13 mouse cellular contexts compared by ENCODE assay signal in genomic region chr13:53310442-53310841, GRCm38 (mm10). TPM values are rescaled to one million over a fixed set of nuclear protein-coding genes. Genes with fewer than 3 reads are reported as not detected.
A peak's percentile ranks its signal among the peaks of the same experiment; 100 is the strongest.
DNase-seq lines count a peak whose midpoint lies in the region; ATAC-seq and TF ChIP-seq lines count a peak whose summit lies in the region.
"Had no signal": no experiment of that assay in that cellular context is flagged by ENCODE, and none has a peak within 500 bp of the region (broad histone marks: within the 10 kb centered on the region; RNA-seq: fewer than 3 reads in every experiment).

No protein-coding gene starts in this region.

- H3K9ac ChIP-seq in hindbrain, embryonic 13.5 days = no peak overlapping the region
- H3K9ac ChIP-seq in hindbrain, embryonic 11.5 days (ENCODE audit: low read depth, low read length) = no peak overlapping the region
- H3K9ac ChIP-seq in midbrain, embryonic 14.5 days (replicated peaks; ENCODE audit: low read length) = no peak overlapping the region
- no peak overlapping the region for H3K9ac ChIP-seq in midbrain, postnatal 0 days (replicated peaks; ENCODE audit: low read length, poor library complexity, severe bottlenecking)
- H3K9ac ChIP-seq in embryonic facial prominence, embryonic 15.5 days = no peak overlapping the region
- H3K9ac ChIP-seq in limb, embryonic 15.5 days = no peak overlapping the region
- H3K9ac ChIP-seq: liver, embryonic 13.5 days had no signal

- TF ChIP-seq CTCF in midbrain, postnatal 0 days (IDR thresholded peaks at IDR 0.05) = no peak

- no peak for DNase-seq in hindbrain, embryonic 11.5 days (ENCODE audit: low spot score)
- DNase-seq in midbrain, embryonic 14.5 days = peak; percentile 6
- DNase-seq in midbrain, postnatal 0 days (ENCODE audit: low spot score) = no peak
- no peak for DNase-seq in gastrocnemius, postnatal 25 days
- DNase-seq: cerebellum, adult 9-10 months; liver, embryonic 13.5 days had no signal

- WGBS in hindbrain, embryonic 13.5 days = 86% methylated on average over 5 of the region's 5 CpGs
- 89% methylated on average over 5 of the region's 5 CpGs for WGBS in hindbrain, embryonic 11.5 days
- 95% methylated on average over 5 of the region's 5 CpGs for WGBS in midbrain, embryonic 14.5 days
- 88% methylated on average over 5 of the region's 5 CpGs for WGBS in midbrain, postnatal 0 days
- WGBS in embryonic facial prominence, embryonic 15.5 days = 69% methylated on average over 5 of the region's 5 CpGs
- WGBS in limb, embryonic 15.5 days = 61% methylated on average over 5 of the region's 5 CpGs

- H3K4me1 ChIP-seq in hindbrain, embryonic 13.5 days (replicated peaks) = peaks cover 17% of the 10 kb centered on the region
- H3K4me1 ChIP-seq in hindbrain, embryonic 11.5 days (replicated peaks; ENCODE audit: control insufficient read depth, insufficient read depth, low read length) = no peaks in the 10 kb centered on the region; the same call in 1 of the 2 replicates
- H3K4me1 ChIP-seq in midbrain, embryonic 14.5 days (ENCODE audit: control insufficient read depth, insufficient read depth, low read length) = 0 out of 2 replicates have a peak, but pooled peaks cover 5% of the 10 kb centered on the region
- peaks cover 5% of the 10 kb centered on the region; the same call in 1 of the 2 replicates for H3K4me1 ChIP-seq in midbrain, postnatal 0 days (ENCODE audit: insufficient read depth, low read length)
- H3K4me1 ChIP-seq in embryonic facial prominence, embryonic 15.5 days = peaks cover 27% of the 10 kb centered on the region
- peaks cover 25% of the 10 kb centered on the region for H3K4me1 ChIP-seq in limb, embryonic 15.5 days
- H3K4me1 ChIP-seq: liver, embryonic 13.5 days had no signal

- H3K36me3 ChIP-seq in hindbrain, embryonic 13.5 days = no peaks in the 10 kb centered on the region
- H3K36me3 ChIP-seq in hindbrain, embryonic 11.5 days (ENCODE audit: control insufficient read depth, insufficient read depth, low read length) = no peaks in the 10 kb centered on the region
- no peaks in the 10 kb centered on the region for H3K36me3 ChIP-seq in midbrain, embryonic 14.5 days (ENCODE audit: control insufficient read depth, insufficient read depth, low read length)
- H3K36me3 ChIP-seq in midbrain, postnatal 0 days (ENCODE audit: insufficient read depth, low read length) = no peaks in the 10 kb centered on the region
- H3K36me3 ChIP-seq in embryonic facial prominence, embryonic 15.5 days = no peaks in the 10 kb centered on the region
- H3K36me3 ChIP-seq in limb, embryonic 15.5 days = no peaks in the 10 kb centered on the region
- H3K36me3 ChIP-seq: liver, embryonic 13.5 days had no signal

- no peak overlapping the region for H3K4me2 ChIP-seq in hindbrain, embryonic 13.5 days
- H3K4me2 ChIP-seq in hindbrain, embryonic 11.5 days (replicated peaks; ENCODE audit: low read depth, low read length) = no peak overlapping the region
- H3K4me2 ChIP-seq in midbrain, embryonic 14.5 days (ENCODE audit: low read length) = no peak overlapping the region
- no peak overlapping the region for H3K4me2 ChIP-seq in midbrain, postnatal 0 days (ENCODE audit: low read depth, low read length, poor library complexity, severe bottlenecking)
- H3K4me2 ChIP-seq in embryonic facial prominence, embryonic 15.5 days (replicated peaks) = no peak overlapping the region
- H3K4me2 ChIP-seq in limb, embryonic 15.5 days = no peak overlapping the region

- no peaks in the 10 kb centered on the region for H3K9me3 ChIP-seq in hindbrain, embryonic 13.5 days
- H3K9me3 ChIP-seq in hindbrain, embryonic 11.5 days (ENCODE audit: control insufficient read depth, low read length) = no peaks in the 10 kb centered on the region
- H3K9me3 ChIP-seq in midbrain, embryonic 14.5 days (ENCODE audit: control insufficient read depth, low read length) = no peaks in the 10 kb centered on the region
- no peaks in the 10 kb centered on the region for H3K9me3 ChIP-seq in midbrain, postnatal 0 days (ENCODE audit: low read length)
- H3K9me3 ChIP-seq in embryonic facial prominence, embryonic 15.5 days (replicated peaks) = no peaks in the 10 kb centered on the region
- no peaks in the 10 kb centered on the region for H3K9me3 ChIP-seq in limb, embryonic 15.5 days
- H3K9me3 ChIP-seq: liver, embryonic 13.5 days had no signal

- H3K4me3 ChIP-seq in hindbrain, embryonic 13.5 days = no peak overlapping the region
- H3K4me3 ChIP-seq in hindbrain, embryonic 11.5 days (ENCODE audit: low read depth, low read length) = no peak overlapping the region
- H3K4me3 ChIP-seq in midbrain, embryonic 14.5 days (replicated peaks; ENCODE audit: low read depth, low read length) = no peak overlapping the region
- no peak overlapping the region for H3K4me3 ChIP-seq in midbrain, postnatal 0 days (ENCODE audit: low read depth, low read length)
- H3K4me3 ChIP-seq in embryonic facial prominence, embryonic 15.5 days (replicated peaks) = no peak overlapping the region
- H3K4me3 ChIP-seq in limb, embryonic 15.5 days = no peak overlapping the region
- H3K4me3 ChIP-seq: liver, embryonic 13.5 days had no signal

- 0 out of 2 replicates have a peak overlapping the region, but pooled peaks have one; percentile 35 for H3K27ac ChIP-seq in hindbrain, embryonic 13.5 days
- no peak overlapping the region for H3K27ac ChIP-seq in hindbrain, embryonic 11.5 days (ENCODE audit: low read depth, low read length)
- H3K27ac ChIP-seq in midbrain, embryonic 14.5 days (replicated peaks; ENCODE audit: low read depth, low read length) = no peak overlapping the region
- H3K27ac ChIP-seq in midbrain, postnatal 0 days (ENCODE audit: low read depth, low read length) = no peak overlapping the region
- H3K27ac ChIP-seq in embryonic facial prominence, embryonic 15.5 days (replicated peaks) = peak overlapping the region; percentile 96
- peak overlapping the region; percentile 90; the same call in 1 of the 2 replicates for H3K27ac ChIP-seq in limb, embryonic 15.5 days
- H3K27ac ChIP-seq: liver, embryonic 13.5 days; macrophage had no signal

- no peaks in the 10 kb centered on the region for H3K27me3 ChIP-seq in hindbrain, embryonic 13.5 days
- H3K27me3 ChIP-seq in hindbrain, embryonic 11.5 days (ENCODE audit: control insufficient read depth, insufficient read depth, low read length) = no peaks in the 10 kb centered on the region
- H3K27me3 ChIP-seq in midbrain, embryonic 14.5 days (ENCODE audit: control insufficient read depth, insufficient read depth, low read length) = no peaks in the 10 kb centered on the region; the same call in 1 of the 2 replicates
- H3K27me3 ChIP-seq in midbrain, postnatal 0 days (ENCODE audit: insufficient read depth, low read length) = no peaks in the 10 kb centered on the region
- 0 out of 2 replicates have a peak, but pooled peaks cover 7% of the 10 kb centered on the region for H3K27me3 ChIP-seq in embryonic facial prominence, embryonic 15.5 days
- H3K27me3 ChIP-seq in limb, embryonic 15.5 days = no peaks in the 10 kb centered on the region; the same call in 1 of the 2 replicates

- no peak for ATAC-seq in hindbrain, embryonic 13.5 days (ENCODE audit: low FRiP score)
- ATAC-seq in hindbrain, embryonic 11.5 days (ENCODE audit: low FRiP score) = no peak
- ATAC-seq in midbrain, embryonic 14.5 days (ENCODE audit: low FRiP score, low TSS enrichment) = no peak
- ATAC-seq in midbrain, postnatal 0 days (ENCODE audit: low FRiP score) = no peak
- ATAC-seq in embryonic facial prominence, embryonic 15.5 days (ENCODE audit: insufficient number of reproducible peaks, low FRiP score, low TSS enrichment, low read depth) = no peak
- no peak for ATAC-seq in limb, embryonic 15.5 days (ENCODE audit: insufficient number of reproducible peaks, low FRiP score, low TSS enrichment, low read depth)
- ATAC-seq in frontal cortex, adult (ENCODE audit: low TSS enrichment) = no peak
- ATAC-seq: inflammation-experienced regulatory T-cells, adult 6 months had no signal

RNA-seq across cellular contexts. Expression of gene Ror2, which starts 24.5 kb away (rescaled TPM):
- 3.5 and 4.7 TPM in 2 replicates for polyA plus RNA-seq in hindbrain, embryonic 13.5 days (2015; fragmentation: Nextera tagmentation; extraction: Ambion mirVana)
- polyA plus RNA-seq in hindbrain, embryonic 11.5 days (2014; fragmentation: Nextera tagmentation; extraction: Ambion mirVana) = 5.4 TPM in 2 replicates
- polyA plus RNA-seq in midbrain, embryonic 14.5 days (2014; fragmentation: Nextera tagmentation; extraction: Ambion mirVana) = 0.82 and 3.2 TPM in 2 replicates
- 5.2 and 5.8 TPM in 2 replicates for total RNA-seq in midbrain, postnatal 0 days (2014; rRNA removed)
- 2.0 TPM in 2 replicates for polyA plus RNA-seq in midbrain, postnatal 0 days (2015; fragmentation: Nextera tagmentation; extraction: Ambion mirVana)
- polyA plus RNA-seq in embryonic facial prominence, embryonic 15.5 days (2015; fragmentation: Nextera tagmentation; extraction: Ambion mirVana) = 24.0 and 24.6 TPM in 2 replicates
- 17.4 and 21.7 TPM in 2 replicates for polyA plus RNA-seq in limb, embryonic 15.5 days (2015; fragmentation: Nextera tagmentation; extraction: Ambion mirVana)
- under 1 TPM; 0.83 to 0.90 TPM for total RNA-seq in gastrocnemius, postnatal 25 days (2021)
- total RNA-seq: monocyte, adult 5-6 weeks had no signal
- polyA plus RNA-seq: inflammation-experienced regulatory T-cells, adult 6 months; macrophage had no signal

Comparison
In these comparisons a context has a peak if more than half of its experiments do, and no peak if none do; other contexts are left out.
1. H3K27ac ChIP-seq: peak in hindbrain, embryonic 13.5 days (single experiment), embryonic facial prominence, embryonic 15.5 days (single experiment) and limb, embryonic 15.5 days (single experiment); none in hindbrain, embryonic 11.5 days (single experiment), midbrain, embryonic 14.5 days (single experiment) and midbrain, postnatal 0 days (single experiment).